Mouse (Mus musculus) retina, adult 2 months (tissue): ENCODE measurements around the gene Gpx2.
A peak's percentile ranks its signal among the peaks of the same experiment; 100 is the strongest.
"Not testable (repeated sequence)": the region's sequence is repeated elsewhere in the genome, so short reads cannot be mapped to it uniquely, and the experiment has no call there.

Source experiments
- DNase-seq: peaks from one replicate; pipeline ENCODE4 v3.0.0-alpha.2; 2012; ENCODE audit warnings: low read depth, low spot score

The Gpx2 gene

DNA sequence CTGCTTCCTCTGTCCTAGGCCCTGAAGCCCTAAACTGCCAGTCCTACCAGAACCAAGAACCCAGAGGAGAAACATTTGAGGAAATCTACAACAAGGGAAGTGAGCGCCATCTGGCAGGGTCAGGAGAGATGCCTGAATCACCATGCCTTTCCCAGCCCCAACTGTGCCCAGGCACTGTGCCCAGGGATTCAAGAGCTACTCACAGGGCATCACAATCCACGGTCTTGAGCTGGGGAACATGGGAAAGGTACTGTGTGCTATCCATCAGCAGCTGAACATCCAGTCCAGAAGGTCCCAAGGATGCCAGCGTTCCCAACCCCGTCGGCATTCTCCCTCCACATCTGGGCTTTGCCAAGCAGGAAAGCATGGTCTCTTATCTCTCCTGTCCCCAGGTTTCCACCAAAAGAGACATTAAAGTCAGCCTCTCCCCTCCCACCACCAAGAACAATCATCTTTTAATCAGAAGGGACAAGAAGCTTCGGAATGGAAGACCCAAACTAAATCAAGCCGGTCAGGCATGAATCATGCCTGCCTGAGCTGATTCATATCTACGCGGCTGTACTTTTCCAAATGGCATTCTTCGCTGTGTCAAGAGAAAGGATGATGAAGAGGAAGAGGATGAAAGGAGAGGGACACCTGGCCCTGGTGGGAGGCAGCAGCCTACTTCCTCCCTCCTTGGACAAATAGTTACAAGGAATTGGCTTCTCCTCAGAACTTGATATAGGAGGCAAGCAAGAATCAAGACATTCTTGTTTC lies 9.9 kb upstream of the Gpx2 start:
- DNase-seq, result no peak

DNA sequence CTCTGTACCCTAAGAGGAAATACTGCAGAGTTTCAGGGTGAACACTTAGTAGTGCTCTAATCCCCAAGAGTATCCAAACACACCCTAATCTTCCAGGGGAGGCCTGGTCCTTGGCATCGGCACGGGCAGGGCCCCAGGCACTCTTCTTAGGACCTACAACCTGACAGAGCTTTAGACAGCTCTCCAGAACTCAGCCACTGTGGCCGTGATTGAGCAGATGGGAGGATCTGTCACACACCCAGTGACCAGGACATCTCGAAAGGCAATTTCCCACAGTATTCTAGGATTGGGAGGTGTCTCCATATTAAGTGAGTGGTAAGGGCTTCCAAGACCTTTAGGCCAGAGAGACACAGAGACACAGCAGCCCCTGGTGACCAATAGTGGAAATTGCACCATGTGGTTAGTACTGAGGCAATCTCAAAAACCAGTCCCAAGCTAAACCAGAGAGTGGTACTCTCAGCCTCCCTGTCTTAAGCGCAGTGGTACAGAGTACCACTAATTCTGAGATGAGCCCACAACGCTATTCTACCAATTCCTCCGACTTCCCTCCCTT lies 8.4 kb upstream of the Gpx2 start:
- DNase-seq, result no peak

DNA sequence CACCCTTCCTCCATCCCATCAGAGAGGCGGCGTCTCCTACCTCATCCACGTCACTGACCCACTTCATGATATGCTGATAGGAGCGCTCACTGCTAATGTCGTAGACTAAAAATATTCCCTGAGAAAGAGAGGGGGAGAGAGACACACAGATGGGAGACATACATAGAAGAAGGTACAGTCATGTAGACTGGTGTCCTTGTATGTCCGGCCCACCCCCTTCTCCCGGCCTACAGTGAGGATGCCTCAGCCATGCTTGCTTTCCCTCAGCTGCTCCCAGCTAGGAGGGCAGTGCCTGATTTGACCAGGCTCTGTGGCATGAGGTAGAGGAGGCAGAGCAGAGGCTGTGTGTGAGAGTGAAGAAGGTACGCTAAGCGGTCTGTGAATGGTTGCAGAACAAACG lies 7.7 kb upstream of the Gpx2 start:
- DNase-seq, result no peak

DNA sequence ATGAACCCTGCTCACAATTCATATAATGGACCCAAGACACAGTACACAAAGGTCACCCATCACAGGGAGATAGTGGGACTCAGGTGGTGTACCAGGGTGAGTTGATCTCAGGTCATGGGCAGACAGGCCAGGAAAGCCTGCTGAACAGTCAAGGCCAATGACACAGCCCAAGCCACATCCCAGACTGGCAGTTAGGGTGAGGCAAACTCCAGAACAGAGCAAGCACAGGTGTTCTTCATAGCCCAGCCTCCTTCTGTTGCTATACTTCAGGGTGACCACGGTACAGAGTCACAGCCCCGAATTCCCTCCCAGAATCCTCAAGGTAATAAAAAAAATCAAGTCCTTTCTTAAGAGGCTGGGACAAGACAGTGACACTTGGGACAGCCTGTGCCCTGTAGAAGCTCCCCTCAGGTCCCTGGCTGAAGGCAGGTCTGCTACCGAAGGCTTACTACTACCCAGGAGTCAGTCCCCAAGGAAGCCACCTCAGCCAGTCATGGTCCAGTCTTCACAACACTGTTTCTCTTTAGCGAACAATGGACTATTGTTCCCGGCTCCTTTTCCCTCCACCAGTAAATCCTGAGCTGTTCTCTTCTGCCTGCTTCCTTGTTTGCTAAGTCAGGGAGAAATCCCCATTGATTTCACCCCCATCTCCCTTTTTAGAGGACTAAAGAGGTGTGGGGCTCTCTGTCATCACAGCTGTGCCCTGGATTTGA lies 2.8 kb upstream of the Gpx2 start:
- no peak for DNase-seq

DNA sequence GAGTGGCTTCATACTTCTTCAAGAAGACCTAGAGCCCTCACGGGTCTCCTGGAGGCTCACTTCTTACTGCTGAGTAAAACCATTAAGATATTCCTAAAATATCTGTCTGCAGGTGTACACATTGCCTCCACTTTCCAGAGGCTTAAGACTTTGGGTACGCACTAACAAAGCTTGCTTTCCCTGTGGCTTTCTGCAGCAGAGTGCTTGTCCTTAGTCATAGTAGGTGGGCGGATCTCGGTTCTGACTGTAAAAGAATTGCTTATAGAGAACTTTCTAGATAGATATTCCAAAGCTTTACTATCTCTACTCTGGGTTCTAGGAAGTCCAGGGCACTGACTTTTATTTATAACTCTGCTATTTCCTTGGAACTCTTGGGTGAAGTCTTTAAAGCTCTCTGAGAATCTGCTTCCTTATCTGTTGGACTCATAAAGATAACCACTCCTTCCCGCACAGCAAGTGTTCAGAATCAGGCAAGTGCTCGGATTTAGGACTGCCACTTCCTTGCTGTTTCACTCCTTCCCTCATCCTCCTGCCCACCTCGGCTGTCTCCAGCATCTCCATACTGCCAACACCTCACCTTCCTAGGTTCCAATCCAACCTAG lies 1.7 kb upstream of the Gpx2 start:
- DNase-seq, result no peak

DNA sequence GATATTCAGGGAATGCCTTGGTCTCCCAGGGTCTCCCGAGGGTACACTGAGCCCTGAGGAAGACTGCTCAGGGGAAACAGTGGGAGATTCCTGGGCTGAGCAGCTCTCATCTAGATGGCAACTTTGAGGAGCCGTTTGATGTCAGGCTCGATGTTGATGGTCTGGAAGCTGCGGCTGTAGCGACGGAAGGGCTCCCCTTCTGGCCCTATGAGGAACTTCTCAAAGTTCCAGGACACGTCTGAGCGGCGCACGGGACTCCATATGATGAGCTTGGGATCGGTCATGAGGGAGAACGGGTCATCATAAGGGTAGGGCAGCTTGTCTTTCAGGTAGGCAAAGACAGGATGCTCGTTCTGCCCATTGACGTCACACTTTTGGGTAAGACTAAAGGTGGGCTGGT lies 2.8 kb downstream of the Gpx2 start:
- DNase-seq, result not testable (repeated sequence)

DNA sequence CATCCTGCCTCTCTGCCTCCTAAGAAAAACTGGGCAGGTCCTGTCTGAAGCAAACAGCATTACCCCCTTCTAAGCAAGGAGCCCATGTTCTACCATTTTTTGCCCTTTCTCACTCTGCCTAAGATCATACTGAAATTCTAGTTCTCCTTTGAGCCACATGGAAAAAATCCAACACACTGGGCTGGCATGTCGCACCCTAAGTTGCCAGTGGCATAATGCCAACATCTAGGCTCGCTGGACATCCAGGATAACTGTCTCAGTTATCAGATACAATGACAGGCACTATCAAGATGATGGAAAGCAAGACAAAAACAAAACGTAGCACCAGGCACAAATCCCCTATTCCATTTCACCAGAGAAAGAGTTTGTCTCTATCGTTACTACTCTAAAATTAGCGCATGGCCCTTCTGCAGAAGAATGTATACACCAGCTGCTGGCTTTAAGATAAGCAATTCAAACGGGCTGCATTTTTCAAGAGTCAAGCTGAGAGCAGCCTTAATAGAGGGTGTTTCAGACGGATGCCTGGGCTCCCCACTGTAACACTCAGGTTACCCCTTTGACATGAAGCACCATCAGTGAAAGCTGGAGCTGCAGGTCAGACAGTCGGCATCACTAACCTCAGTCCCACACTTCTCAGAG lies 4.8 kb downstream of the Gpx2 start:
- no peak for DNase-seq

DNA sequence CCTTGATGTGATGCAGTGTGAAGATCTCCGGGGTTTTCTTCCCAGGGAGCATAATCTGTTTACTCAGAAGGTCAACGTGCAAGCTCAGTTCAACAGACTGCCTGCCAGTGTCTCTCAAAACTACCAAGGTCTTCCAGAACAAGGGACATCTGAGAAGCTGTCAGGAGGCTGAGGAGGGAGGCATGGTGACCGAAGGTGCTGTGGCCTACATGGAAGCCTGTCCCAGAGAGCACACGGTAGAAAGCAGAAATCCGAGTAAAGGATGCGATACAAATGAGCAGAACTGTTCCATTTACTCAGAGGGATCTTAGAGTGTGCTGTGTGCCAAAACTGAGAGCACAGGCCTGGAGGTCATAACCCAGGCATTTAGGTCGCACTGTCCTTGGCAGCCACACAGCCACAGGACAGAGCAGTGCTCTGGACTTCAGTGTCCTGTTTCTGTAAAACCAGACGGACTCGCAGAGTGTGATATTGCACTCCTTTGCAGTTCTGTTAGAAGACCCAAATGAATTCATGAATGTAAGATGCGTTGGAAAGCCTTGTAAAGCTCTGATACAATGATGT lies 11.2 kb downstream of the Gpx2 start:
- DNase-seq, result no peak

DNA sequence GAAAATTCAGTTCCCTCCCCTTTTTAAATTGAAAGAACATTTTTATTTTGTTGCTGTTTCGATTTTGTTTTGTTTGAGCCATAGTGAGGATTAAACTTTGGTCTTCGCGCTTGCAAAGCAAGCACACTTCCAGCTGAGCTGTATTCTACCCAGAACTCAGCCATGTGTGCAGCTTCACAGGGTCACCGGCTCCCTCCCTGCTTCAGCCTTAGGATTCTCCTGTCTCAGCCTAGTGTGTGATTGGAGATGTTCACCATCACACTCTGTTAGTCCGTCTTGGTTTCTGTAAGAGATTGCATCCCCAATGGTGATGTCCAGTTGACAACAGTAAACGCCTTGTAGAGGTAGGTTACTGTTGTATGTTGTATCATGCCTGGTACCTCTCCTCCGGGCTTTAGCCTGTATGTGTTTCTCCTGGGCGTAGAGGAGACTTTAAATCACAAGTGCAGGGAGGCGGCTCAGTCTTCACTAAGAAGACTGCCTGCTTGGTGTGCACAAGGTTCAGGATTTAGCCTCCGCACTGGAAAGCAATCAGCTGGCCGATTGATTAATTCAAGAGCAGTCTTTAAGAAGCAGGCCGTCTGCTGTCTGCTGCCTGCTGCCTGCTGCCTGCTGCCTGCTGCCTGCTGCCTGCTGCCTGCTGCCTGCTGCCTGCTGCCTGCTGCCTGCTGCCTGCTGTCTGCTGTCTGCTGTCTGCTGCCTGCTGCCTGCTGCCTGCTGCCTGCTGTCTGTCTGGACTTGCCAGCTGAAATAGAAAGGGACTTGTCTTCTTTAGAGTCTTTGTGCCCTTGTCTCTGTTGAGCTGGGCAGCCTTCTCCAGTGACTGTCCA lies 14.5 kb downstream of the Gpx2 start:
- DNase-seq, result no peak

DNA sequence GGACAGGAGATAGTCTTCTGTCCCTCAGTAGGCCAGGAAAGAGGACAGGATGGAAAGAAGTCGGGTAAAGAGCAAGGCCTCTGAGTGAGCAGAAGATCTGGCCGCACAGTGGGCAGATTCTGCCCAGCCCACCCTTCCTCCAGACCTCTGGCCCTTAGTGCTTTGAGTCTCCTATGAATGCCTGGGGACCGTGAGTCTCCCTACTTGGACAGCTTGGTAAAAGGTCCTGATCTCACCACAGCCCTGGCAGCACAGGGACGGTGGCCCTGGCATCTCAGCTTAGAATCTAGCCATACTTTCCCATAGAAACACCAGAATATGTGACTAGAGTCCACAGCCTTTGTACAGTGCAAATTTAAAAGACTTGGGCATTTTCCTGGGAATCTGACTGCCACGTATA lies 15.4 kb downstream of the Gpx2 start:
- no peak for DNase-seq

DNA sequence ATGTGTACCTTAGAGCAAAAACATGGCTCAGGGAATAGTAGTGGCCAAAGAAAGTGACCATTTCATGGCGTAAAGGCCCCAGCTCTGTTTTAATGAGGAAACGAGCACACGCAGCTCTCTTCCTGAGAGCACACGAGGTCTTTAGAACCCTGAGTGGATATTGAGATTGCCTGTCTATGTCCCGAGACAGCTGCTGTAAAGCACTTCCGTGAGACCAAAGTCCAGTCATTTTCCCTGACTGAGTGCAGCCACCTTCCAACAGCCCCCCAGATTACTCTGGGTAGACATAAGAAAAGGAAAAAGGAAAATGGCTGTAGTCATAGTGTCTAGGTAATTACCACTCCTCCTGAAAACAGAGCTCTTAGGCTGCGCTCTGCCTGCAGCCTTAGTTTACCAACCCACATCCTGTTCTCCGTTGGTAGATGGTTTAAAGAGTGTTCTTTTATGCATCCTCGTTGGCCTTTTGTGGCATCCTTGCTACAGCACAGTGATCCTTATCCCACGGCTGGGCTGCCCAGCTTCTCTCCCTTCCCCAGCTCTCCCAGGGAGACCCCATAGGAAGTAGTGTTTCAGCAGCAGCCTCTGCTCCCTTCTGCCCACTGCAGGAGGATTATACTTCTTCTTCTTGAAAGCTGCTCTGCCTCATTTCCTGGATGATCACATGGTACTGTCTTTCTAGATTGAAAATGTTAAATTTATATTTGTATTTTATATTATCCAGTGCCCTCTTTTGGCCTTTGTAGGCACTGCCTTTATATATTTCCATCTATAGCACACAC lies 16.9 kb downstream of the Gpx2 start:
- DNase-seq, result no peak

DNA sequence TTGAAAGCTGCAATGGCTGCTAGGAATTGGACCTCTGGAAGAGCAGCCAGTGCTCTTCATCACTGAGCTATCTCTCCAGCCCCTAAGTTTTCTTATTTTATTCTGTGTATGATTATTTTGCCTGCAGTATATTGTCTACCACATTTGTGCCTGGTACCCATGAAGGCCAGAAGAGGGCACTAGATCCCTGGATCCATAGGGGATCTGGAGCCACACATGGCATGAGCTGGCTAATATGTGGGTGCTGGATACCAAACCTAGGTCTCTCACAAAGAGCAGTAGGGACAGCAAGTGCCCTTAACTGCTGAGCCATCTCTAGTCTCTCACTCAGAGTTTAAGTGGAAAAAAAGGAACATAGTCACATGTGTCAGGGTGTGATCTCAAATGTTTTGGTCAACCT lies 17.5 kb downstream of the Gpx2 start:
- DNase-seq, result no peak

DNA sequence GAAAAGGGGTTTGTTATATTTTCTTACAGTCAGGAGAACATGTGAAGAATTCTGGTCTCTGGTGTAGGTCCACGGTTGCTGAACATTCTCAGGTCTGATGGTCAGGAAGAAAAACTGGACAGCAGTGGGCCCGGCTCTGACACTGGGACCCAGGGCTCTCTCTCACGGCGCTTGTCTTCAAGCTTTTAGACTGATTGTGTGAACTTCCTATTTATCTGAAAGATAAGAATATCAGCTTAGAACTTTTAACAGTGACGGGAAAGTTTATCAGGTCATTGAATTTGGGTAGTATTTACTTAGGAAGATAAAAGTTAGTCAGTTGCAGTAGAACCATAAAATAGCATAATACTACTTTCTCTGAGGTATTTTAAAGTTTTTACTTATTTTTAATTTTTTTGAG lies 18.5 kb downstream of the Gpx2 start:
- no peak for DNase-seq

DNA sequence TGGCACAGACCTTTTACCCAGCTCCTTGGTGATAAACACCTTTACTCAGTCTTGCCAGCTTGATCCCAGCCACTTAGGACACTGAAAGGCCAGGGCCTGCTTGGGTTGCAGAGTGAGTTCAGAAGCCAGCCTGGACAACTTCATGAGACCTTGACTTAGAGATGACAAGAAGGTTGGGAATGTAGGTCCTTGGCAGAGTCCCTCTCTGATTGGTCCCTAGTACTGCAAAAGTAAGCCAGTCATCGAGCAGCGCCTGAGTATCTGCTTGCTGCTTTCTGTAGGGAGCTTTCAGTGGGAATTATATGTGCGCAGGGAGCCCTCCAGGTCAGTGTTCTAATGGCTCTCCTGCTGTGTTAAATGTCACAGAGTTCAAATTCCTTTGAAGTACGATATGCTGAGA lies 20.2 kb downstream of the Gpx2 start:
- no peak for DNase-seq

DNA sequence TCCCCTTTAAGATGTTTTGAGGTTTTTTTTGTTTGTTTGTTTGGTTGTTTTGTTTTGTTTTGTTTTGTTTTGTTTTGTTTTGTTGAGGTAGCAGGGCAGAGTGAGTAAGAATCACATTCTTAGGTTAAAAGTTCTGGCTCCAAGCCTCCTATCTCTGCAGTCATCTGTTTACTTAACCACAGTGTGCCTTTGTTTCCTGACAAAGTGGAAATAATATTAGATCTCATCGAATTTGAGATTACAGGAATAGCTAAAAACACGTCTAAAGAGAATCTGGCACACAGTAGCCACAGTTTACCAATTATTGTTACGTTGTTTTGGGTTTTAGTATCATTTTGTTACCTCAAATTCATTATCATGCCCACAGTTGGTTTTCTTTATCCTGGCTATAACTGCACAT lies 20.7 kb downstream of the Gpx2 start:
- DNase-seq, result no peak

DNA sequence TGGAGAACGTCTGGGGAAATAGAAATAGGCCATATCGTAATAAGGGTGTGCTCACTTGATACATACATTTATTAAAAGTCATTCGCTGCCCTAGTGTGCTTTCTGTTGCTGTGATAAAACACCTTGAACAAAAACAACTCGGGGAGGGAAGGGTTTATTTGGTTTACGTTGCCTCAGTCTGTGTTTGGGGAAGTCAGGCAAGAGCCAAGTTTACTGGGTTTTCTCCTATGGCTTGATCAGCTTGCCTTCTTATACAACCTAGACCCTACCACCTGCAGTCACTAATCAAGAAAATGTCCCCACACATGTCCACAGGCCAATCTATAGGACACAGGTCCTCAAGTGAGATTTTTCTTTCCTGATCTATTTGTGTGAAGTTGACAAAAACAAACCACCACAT lies 23.8 kb downstream of the Gpx2 start:
- no peak for DNase-seq

DNA sequence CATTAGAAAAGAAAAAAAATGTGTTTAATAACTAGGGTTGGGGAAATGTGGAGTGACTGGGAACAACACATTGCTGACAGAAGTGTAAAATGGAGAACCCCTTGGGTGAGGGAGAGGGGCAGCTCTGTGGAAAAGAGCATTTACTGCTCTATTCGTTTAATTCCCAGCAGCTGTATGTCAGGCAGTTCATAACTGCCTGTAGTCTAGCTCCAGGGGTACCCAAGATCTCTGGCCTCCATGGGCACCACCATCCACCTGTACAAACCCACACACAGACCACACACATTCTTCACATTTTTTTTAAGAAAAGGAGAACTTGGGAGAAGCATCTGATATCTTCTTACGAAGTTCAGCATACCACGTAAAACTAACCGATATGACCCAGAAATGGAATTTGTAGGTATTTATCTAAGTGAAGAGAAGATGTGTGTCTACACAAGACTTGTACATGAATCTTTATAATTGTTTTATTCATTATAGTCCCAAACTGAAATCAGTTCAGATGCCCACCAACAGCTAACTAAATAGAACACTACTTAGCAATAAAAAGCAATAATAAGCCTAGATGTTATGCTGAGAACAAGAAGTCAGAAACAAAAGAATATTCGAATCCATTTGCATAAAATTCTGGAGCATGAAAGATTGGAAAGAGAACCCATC lies 24.4 kb downstream of the Gpx2 start:
- DNase-seq, result no peak

DNA sequence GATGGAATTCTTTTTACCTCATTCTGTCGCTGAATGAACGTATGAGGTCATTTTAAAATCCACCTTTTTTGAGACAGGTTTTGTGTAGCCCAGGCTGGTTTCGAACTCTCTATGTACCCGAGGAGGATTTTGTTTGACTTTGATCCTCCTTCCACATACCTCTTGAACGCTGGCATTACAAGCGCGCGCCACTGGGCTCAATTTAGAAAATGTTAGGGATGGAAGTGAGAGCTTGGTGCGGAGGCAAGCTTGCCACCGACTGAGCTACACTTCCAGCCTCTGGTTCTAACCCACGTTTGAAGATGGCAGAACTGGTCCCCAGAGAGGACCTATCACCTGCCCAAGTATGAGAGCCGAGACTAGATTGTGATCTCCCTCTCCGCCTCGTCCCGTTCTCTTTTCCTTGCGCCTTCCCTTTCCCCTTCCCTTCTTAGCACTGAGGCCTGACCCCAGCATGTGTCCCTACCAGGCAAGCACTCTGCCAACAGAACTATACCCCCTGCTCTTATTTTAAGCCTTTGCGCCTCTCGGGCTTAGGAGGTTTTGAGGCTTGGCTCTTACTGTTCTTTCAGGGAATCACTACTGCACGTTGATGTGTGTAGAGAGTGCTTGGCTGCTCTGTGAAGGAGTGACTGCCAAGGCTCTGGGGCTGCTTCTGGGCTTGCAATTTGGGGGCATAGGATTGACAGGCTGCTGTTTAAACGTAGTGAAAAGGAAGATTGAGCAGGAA lies 29.3 kb downstream of the Gpx2 start:
- no peak for DNase-seq

DNA sequence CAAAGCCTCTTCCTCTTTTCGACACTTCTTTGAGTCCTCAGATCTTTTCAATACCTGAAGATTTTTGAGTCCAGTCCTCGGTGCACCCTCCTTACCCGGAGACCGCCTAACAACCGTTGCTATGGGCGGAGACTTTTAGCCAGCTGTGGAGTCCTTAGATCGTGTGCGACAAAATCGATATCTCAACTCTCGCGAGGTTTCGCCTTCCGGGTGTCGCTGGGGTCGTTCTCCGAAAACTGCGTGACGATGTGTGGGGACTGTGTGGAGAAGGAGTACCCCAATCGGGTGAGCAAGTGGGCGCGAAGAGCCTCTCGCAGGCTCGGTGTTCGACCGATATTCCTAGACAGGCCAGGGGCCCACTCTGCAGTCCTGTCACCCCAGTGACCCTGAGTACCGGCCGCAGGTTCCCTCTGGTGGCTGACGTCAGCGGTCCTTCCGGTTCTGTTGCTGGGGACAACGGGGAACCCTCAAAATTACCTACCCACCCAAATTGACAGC lies 30.0 kb downstream of the Gpx2 start, which contains the start of the genes Churc1 and Fntb:
Gene Churc1, plus strand, starts transcription at position 185 of the 498 bp plus-strand sequence.
Gene Fntb, plus strand, starts transcription at position 236 of the 498 bp plus-strand sequence.
- DNase-seq, result peak; percentile 69
